Mouse (Mus musculus) intestine, embryonic 14.5 days (tissue): ENCODE results near the gene Zar1l. TPM values are rescaled to one million over a fixed set of nuclear protein-coding genes. Genes with fewer than 3 reads are reported as not detected.

Experiments
- ATAC-seq: fragments of 200-750 bp; cut with Nextera tagmentation; replicated peaks from 2 replicates; pipeline ENCODE4 v1.8.0; 2017; ENCODE audit warnings: low read depth, moderate number of reproducible peaks, moderate TSS enrichment, moderate library complexity; ENCODE audit not compliant: low FRiP score, low TSS enrichment
- DNase-seq: peaks from one replicate; pipeline ENCODE4 v3.0.0-alpha.2; 2018; ENCODE audit warnings: low spot score
- H3K27ac ChIP-seq: fragments of 300-500 bp; sonication (generic); 2 replicates; pipeline ENCODE4 v1.5.1; 2014; ENCODE audit warnings: low read depth, mild to moderate bottlenecking, control low read depth
- H3K27me3 ChIP-seq: fragments of 300-500 bp; sonication (generic); replicated peaks from 2 replicates; pipeline ENCODE4 v1.6.1; 2014; ENCODE audit warnings: low read length, control low read depth; ENCODE audit not compliant: control insufficient read depth, insufficient read depth
- H3K36me3 ChIP-seq: fragments of 300-500 bp; sonication (generic); 2 replicates; pipeline ENCODE4 v1.6.1; 2014; ENCODE audit warnings: low read length, control low read depth; ENCODE audit not compliant: control insufficient read depth, insufficient read depth
- H3K4me1 ChIP-seq: fragments of 300-500 bp; sonication (generic); replicated peaks from 2 replicates; pipeline ENCODE4 v1.6.1; 2014; ENCODE audit warnings: low read length, control low read depth, mixed read lengths; ENCODE audit not compliant: control insufficient read depth, insufficient read depth
- H3K4me2 ChIP-seq: fragments of 300-500 bp; sonication (generic); 2 replicates; pipeline ENCODE4 v1.6.1; 2014; ENCODE audit warnings: low read length
- H3K4me3 ChIP-seq: fragments of 300-500 bp; sonication (generic); 2 replicates; pipeline ENCODE4 v1.5.1; 2014; ENCODE audit warnings: low read depth, low read length, control low read depth, mixed read lengths
- H3K9ac ChIP-seq: fragments of 300-500 bp; sonication (generic); 2 replicates; pipeline ENCODE4 v1.6.1; 2014; ENCODE audit warnings: mild to moderate bottlenecking, low read length
- H3K9me3 ChIP-seq: fragments of 300-500 bp; sonication (generic); 2 replicates; pipeline ENCODE4 v1.6.1; 2016; ENCODE audit warnings: low read length, control low read depth; ENCODE audit not compliant: control insufficient read depth
- WGBS: fragments of 180-500 bp; shearing (Covaris S2); extraction: QIAGEN DNeasy Blood & Tissue Kit; methylation state at CpG from one replicate; pipeline ENCODE4 v1.1.7; 2014; 5-methylcytosine and 5-hydroxymethylcytosine counted together
- polyA plus RNA-seq: library from polyadenylated mRNA; unstranded; fragments of >200 nt; fragmentation: Nextera tagmentation; extraction: Ambion mirVana; gene quantifications from 2 replicates; pipeline ENCODE4 v1.2.1, GENCODE M21; 2014

Gene Zar1l
- polyA plus RNA-seq, 1 experiment from 2014 or later, result not detected

DNA sequence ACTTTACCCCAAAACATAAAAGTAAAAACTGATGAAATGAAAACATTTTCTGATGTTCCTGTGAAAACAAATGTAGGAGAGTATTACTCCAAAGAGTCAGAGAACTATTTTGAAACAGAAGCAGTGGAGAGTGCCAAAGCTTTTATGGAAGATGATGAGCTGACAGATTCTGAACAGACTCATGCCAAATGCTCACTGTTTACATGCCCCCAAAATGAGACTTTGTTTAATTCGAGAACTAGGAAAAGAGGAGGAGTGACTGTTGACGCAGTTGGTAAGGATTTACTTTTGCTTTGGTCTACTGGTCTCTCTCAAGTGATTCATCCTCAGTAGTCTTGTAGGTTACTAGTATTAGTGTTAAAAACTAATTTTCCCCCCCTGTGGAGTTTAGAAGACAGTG, 25.2 kb upstream of the Zar1l start:
- Histone ChIP-seq H3K36me3 (peaks cover 25% of the 10 kb centered on the region), H3K27ac (no peak overlapping the region), H3K9ac (no peak overlapping the region), H3K9me3 (no peaks in the 10 kb centered on the region), H3K27me3 (no peaks in the 10 kb centered on the region), H3K4me2 (no peak overlapping the region), H3K4me1 (no peaks in the 10 kb centered on the region), H3K4me3 (no peak overlapping the region)
- ATAC-seq, result no peak
- peak; percentile 15 for DNase-seq
- WGBS, result 81% methylated on average over 2 of the region's 2 CpGs

DNA sequence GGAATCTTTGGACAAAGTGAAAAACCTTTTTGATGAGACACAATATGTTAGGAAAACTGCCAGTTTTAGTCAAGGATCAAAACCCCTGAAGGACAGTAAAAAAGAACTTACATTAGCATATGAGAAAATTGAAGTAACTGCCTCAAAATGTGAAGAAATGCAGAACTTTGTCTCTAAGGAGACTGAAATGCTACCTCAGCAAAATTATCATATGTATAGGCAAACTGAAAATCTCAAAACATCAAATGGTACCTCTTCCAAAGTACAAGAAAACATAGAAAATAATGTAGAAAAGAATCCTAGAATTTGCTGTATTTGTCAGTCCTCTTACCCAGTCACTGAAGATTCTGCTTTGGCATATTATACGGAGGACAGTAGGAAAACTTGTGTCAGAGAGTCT, 23.3 kb upstream of the Zar1l start:
- Histone ChIP-seq H3K9me3 (no peaks in the 10 kb centered on the region), H3K27ac (no peak overlapping the region), H3K27me3 (no peaks in the 10 kb centered on the region), H3K4me3 (no peak overlapping the region), H3K36me3 (peaks cover 41% of the 10 kb centered on the region), H3K9ac (no peak overlapping the region), H3K4me1 (no peaks in the 10 kb centered on the region), H3K4me2 (no peak overlapping the region)
- ATAC-seq (no peak), DNase-seq (no peak)
- 100% methylated on average over 1 of the region's 1 CpGs for WGBS

DNA sequence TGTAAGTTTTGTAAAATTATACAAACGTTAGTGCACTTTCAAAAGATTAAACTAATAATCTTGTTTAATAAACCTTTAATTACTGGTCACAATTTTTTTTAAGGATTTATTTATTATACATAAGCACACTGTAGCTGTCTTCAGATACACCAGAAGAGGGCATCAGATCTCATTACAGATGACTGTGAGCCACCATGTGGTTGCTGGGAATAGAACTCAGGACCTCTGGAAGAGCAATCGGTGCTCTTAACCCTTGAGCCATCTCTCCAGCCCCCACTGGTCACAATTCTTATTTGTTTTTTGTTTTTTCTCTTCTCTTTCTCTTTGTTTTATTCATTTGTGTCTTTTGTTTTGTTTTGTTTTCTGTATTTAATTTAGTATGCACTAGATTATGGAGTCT, 7.3 kb upstream of the Zar1l start:
- H3K27me3 ChIP-seq, result no peaks in the 10 kb centered on the region
- H3K36me3 ChIP-seq, result 0 out of 2 replicates have a peak, but pooled peaks cover 11% of the 10 kb centered on the region
- peaks cover 8% of the 10 kb centered on the region; the same call in 1 of the 2 replicates for H3K4me1 ChIP-seq
- ATAC-seq (no peak), DNase-seq (no peak)
- H3K27ac ChIP-seq, result no peak overlapping the region
- no peak overlapping the region for H3K9ac ChIP-seq
- H3K9me3 ChIP-seq, result no peaks in the 10 kb centered on the region
- no peak overlapping the region for H3K4me3 ChIP-seq
- 83% methylated on average over 2 of the region's 2 CpGs for WGBS
- no peak overlapping the region for H3K4me2 ChIP-seq

DNA sequence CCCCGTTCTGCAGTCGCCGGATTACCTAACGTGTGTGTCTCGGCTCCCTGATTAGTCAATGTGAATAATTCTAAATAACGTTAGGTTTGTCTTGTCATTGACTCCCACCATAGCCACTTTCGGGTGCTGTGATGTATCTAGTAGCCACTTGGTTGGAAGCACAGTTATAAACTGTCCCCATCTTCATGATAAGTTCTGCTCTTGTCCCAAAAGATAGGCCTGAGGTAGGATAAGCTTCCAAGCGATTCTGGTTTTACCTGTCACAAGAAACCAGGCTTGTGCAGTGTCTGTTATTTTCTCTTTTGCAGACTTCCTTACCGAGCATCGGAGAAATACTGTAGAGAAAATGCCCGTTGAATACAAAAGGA, 4.9 kb upstream of the Zar1l start:
- DNase-seq (no peak), ATAC-seq (no peak; the same call in 1 of the 2 replicates)
- peak overlapping the region; percentile 80 for H3K27ac ChIP-seq
- 0 out of 2 replicates have a peak, but pooled peaks cover 3% of the 10 kb centered on the region for H3K36me3 ChIP-seq
- WGBS, result 6% methylated on average over 11 of the region's 11 CpGs
- no peaks in the 10 kb centered on the region for H3K27me3 ChIP-seq
- H3K4me2 ChIP-seq, result peak overlapping the region; percentile 65
- H3K4me1 ChIP-seq, result peaks cover 8% of the 10 kb centered on the region; the same call in 1 of the 2 replicates
- H3K4me3 ChIP-seq, result peak overlapping the region; percentile 67
- peak overlapping the region; percentile 91 for H3K9ac ChIP-seq
- H3K9me3 ChIP-seq, result no peaks in the 10 kb centered on the region

DNA sequence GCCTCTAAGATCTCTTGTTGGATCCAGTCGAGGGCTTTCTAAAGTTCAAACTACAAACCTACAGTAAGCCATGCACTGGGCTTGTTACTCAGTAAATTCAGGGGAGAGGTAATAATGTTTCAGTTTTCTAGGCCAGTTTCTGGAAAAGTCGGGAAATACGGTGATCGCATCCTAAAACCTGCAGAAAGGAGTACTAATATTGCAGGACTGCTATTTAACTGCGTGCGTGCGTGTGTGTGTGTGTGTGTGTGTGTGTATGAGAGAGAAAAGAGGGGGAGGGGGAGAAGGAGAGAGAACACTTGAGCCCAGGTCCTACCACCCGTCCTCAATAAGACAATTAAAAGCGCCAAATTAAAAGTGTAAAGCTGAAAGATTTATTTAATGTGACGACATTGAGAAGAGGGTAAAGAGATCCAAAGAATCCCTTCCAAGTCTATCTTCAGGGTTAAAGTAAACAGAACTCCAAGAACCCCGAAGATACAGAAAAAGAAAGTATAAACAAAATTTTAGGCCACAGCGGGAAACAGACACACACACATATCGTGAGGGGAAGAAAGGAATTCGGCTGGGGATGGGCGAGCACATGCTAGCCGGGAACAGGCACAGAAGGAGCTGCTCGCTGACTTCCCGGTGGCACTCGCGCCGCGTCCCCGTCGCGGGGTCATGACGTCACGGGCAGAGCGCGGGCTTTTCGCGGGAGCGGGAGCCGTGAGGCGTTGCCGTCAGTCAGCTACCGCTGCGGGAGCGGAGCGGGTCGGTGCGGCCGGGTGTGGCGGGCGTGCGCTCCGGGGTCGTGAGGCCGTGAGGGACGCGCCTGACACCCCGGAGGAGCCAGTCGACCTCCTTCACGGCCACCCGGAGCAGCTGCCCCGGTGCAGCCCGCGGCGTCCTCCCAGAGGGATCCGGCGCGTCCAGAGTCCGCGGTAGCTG, 4.2 kb upstream of the Zar1l start, which contains the start of gene Brca2:
Brca2 (plus strand) TSS at position 694 of the 930 bp plus-strand sequence.
- ATAC-seq (peak; percentile 92), DNase-seq (peak; percentile 99)
- Histone ChIP-seq H3K9me3 (no peaks in the 10 kb centered on the region), H3K4me1 (peaks cover 8% of the 10 kb centered on the region; the same call in 1 of the 2 replicates), H3K27me3 (no peaks in the 10 kb centered on the region), H3K9ac (peak within 1 kb of the TSS; percentile 91), H3K36me3 (0 out of 2 replicates have a peak, but pooled peaks cover 3% of the 10 kb centered on the region), H3K4me3 (peak within 1 kb of the TSS; percentile 67), H3K4me2 (peak within 1 kb of the TSS; percentile 65), H3K27ac (peak within 1 kb of the TSS; percentile 80)
- 4% methylated on average over 63 of the region's 63 CpGs for WGBS

DNA sequence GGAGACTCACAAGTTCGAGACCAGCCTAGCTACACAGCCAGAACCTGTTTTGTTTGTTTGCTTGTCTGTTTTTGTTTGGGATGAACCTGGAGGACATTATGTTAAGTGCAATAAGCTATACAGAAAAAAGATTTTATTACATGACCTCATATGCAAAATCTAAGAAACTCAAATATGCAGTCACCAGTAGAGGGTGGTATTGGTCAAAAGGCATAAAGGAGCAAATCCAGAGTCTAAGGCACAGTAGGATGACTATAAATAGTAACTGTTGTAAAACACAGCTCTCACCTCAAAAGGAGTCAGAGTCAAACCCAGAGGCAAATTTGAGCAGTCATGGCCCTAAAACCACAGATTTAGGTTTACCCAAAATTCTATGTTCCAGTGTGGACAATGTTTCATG, 1.6 kb upstream of the Zar1l start:
- no peak overlapping the region for H3K27ac ChIP-seq
- no peaks in the 10 kb centered on the region for H3K9me3 ChIP-seq
- DNase-seq, result no peak
- H3K27me3 ChIP-seq, result no peaks in the 10 kb centered on the region
- 88% methylated on average over 1 of the region's 1 CpGs for WGBS
- no peak overlapping the region for H3K9ac ChIP-seq
- no peak overlapping the region for H3K4me3 ChIP-seq
- peaks cover 8% of the 10 kb centered on the region; the same call in 1 of the 2 replicates for H3K4me1 ChIP-seq
- H3K4me2 ChIP-seq, result no peak overlapping the region
- ATAC-seq, result no peak
- H3K36me3 ChIP-seq, result no peaks in the 10 kb centered on the region

DNA sequence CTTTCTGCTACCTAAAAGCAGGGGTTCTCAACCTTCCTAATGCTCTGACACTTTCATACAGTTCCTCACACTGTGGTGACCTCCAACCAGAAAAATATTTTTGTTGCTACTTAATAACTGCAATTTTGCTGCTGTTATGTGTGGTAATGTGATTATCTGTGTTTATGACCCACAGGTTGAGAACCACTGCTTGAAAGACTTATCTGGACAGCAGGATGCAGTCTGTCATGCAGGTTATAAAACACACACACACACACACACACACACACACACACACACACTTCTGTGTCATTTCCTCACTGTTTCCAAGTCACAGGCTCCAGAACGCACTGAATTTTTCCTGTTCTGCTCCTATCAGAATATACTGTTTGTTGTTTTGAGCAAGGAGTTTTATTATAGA, 3.9 kb downstream of the Zar1l start:
- no peak overlapping the region for H3K4me3 ChIP-seq
- H3K9ac ChIP-seq, result no peak overlapping the region
- H3K27me3 ChIP-seq, result no peaks in the 10 kb centered on the region
- H3K4me1 ChIP-seq, result no peaks in the 10 kb centered on the region
- H3K9me3 ChIP-seq, result no peaks in the 10 kb centered on the region
- H3K27ac ChIP-seq, result no peak overlapping the region
- DNase-seq (no peak), ATAC-seq (no peak)
- H3K4me2 ChIP-seq, result no peak overlapping the region
- WGBS, result 73% methylated on average over 1 of the region's 1 CpGs
- no peaks in the 10 kb centered on the region for H3K36me3 ChIP-seq

DNA sequence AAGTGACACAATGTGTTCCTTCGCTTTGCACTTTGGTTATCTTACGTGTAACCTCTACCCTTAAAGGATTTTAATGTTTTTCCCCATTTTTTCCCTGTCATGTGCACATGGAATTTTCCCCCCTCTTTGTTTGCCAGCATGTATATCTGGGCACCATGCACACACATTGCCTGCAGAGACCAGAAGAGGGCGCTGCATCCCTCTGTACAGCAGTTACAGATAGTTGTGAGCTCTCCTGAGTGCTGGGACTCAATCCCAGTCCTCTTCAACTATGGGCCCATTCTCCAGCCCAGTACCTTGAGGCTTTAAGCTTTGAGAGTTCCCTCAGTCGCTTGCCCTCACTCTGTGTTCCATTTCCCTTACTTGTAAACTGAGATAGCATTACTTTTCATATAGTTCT, 4.7 kb downstream of the Zar1l start:
- no peaks in the 10 kb centered on the region for H3K9me3 ChIP-seq
- no peak overlapping the region for H3K27ac ChIP-seq
- no peak overlapping the region for H3K4me2 ChIP-seq
- ATAC-seq (no peak), DNase-seq (no peak)
- no peaks in the 10 kb centered on the region for H3K4me1 ChIP-seq
- no peak overlapping the region for H3K4me3 ChIP-seq
- H3K9ac ChIP-seq, result no peak overlapping the region
- H3K27me3 ChIP-seq, result no peaks in the 10 kb centered on the region
- H3K36me3 ChIP-seq, result no peaks in the 10 kb centered on the region
- WGBS, result 80% methylated on average over 4 of the region's 4 CpGs
